Mouse (Mus musculus) liver, embryonic 14.5 days (tissue): Measurements from ENCODE around the gene Baiap2l1. TPM values are rescaled to one million over a fixed set of nuclear protein-coding genes. Genes with fewer than 3 reads are reported as not detected.

Source experiments
- ATAC-seq: fragments of 200-750 bp; cut with Nextera tagmentation; 2 replicates; pipeline ENCODE4 v1.8.0; 2017; ENCODE audit warnings: moderate number of reproducible peaks, mild to moderate bottlenecking, moderate library complexity; ENCODE audit not compliant: insufficient read depth
- DNase-seq, 3 experiments: peaks; one replicate each; pipeline ENCODE4 v3.0.0-alpha.2; 2012 to 2013; ENCODE audit warnings: low read depth in 3 of 3, low spot score in 3 of 3
- H3K27ac ChIP-seq: fragments of 300-500 bp; sonication (generic); 2 replicates; pipeline ENCODE4 v1.5.1; 2014; ENCODE audit warnings: moderate library complexity, mild to moderate bottlenecking, control low read depth, inconsistent platforms
- H3K27me3 ChIP-seq: fragments of 300-500 bp; sonication (generic); 2 replicates; pipeline ENCODE4 v1.6.1; 2014; ENCODE audit warnings: mild to moderate bottlenecking, low read length, moderate library complexity; ENCODE audit not compliant: control insufficient read depth, insufficient read depth
- H3K36me3 ChIP-seq: fragments of 300-500 bp; sonication (generic); replicated peaks from 2 replicates; pipeline ENCODE4 v1.6.1; 2014; ENCODE audit warnings: low read depth; ENCODE audit not compliant: control insufficient read depth, insufficient read depth
- H3K4me1 ChIP-seq, 2 experiments: fragments of 200-500 bp in 1 of 2; fragments of 300-500 bp in 1 of 2; sonication (generic) in 1 of 2; replicated peaks; 2 replicates each; pipeline ENCODE4 v1.6.1; 2012 to 2014; ENCODE audit warnings: antibody characterized with exemption in 1 of 2, inconsistent platforms in 1 of 2, low read length in 1 of 2; ENCODE audit not compliant: control insufficient read depth in 2 of 2, insufficient read depth in 2 of 2
- H3K4me2 ChIP-seq: fragments of 300-500 bp; sonication (generic); 2 replicates; pipeline ENCODE4 v1.6.1; 2014; ENCODE audit warnings: low read depth, mild to moderate bottlenecking, control low read depth, moderate library complexity
- H3K4me3 ChIP-seq, 2 experiments: fragments of 200-500 bp in 1 of 2; fragments of 300-500 bp in 1 of 2; sonication (generic) in 1 of 2; 2 replicates each; pipeline ENCODE4 v1.5.1; 2012 to 2014; ENCODE audit warnings: low read depth in 2 of 2, low read length in 2 of 2, mild to moderate bottlenecking in 2 of 2, control low read depth in 1 of 2, inconsistent platforms in 1 of 2, moderate library complexity in 1 of 2; ENCODE audit not compliant: insufficient read depth in 1 of 2
- H3K9ac ChIP-seq: fragments of 300-500 bp; sonication (generic); replicated peaks from 2 replicates; pipeline ENCODE4 v1.6.1; 2014; ENCODE audit warnings: mild to moderate bottlenecking, control low read depth, moderate library complexity
- H3K9me3 ChIP-seq: fragments of 300-500 bp; sonication (generic); 2 replicates; pipeline ENCODE4 v1.6.1; 2016; ENCODE audit warnings: low read length, mixed read lengths; ENCODE audit not compliant: control insufficient read depth
- CTCF ChIP-seq: IDR thresholded peaks from 2 replicates; pipeline ENCODE4 v1.5.1; 2016; ENCODE audit warnings: antibody characterized with exemption, low read depth, control low read depth
- EP300 ChIP-seq: IDR thresholded peaks from 2 replicates; pipeline ENCODE4 v1.6.1; 2016; ENCODE audit warnings: antibody characterized with exemption, low read depth
- WGBS: fragments of 180-500 bp; shearing (Covaris S2); extraction: QIAGEN DNeasy Blood & Tissue Kit; methylation state at CpG from one replicate; pipeline ENCODE4 v1.1.7; 2014; ENCODE audit not compliant: insufficient replicate concordance; 5-methylcytosine and 5-hydroxymethylcytosine counted together
- polyA plus RNA-seq, 2 experiments: library from polyadenylated mRNA; depleted of rRNA in 1 of 2; stranded (reverse) in 1 of 2; unstranded in 1 of 2; fragments of >200 nt; fragmentation: Nextera tagmentation in 1 of 2; extraction: Ambion mirVana in 1 of 2; gene quantifications; 2 replicates each; pipeline versions ENCODE4 v1.2.1 to v1.2.3; 2012 to 2014

Gene Baiap2l1
- 1.8 and 2.4 TPM in 2 replicates for polyA plus RNA-seq (2012; rRNA removed)
- 3.5 and 3.8 TPM in 2 replicates for polyA plus RNA-seq (2014; fragmentation: Nextera tagmentation; extraction: Ambion mirVana)

- peak; percentile 87 for ATAC-seq
These were observed at the start of gene Baiap2l1 for GRCm38 (mm10) chr5:144357881-144358591. TSS of gene Baiap2l1 (minus strand) at chr5:144358112.

GRCm38 (mm10) chr5:144406256-144406655 is 48.3 kb upstream of the Baiap2l1 start:
- no peak overlapping the region for H3K9ac ChIP-seq
- H3K36me3 ChIP-seq = no peaks in the 10 kb centered on the region
- no peak overlapping the region for H3K27ac ChIP-seq
- 66% methylated on average over 11 of the region's 11 CpGs for WGBS
- no peak for DNase-seq
- no peak overlapping the region for H3K4me3 ChIP-seq
- no peaks in the 10 kb centered on the region for H3K9me3 ChIP-seq
- ATAC-seq = no peak
- TF ChIP-seq EP300 (no peak), CTCF (no peak)
- no peak overlapping the region for H3K4me2 ChIP-seq
- no peaks in the 10 kb centered on the region for H3K4me1 ChIP-seq
- no peaks in the 10 kb centered on the region for H3K27me3 ChIP-seq

More at GRCm38 (mm10) chr5:144357881-144358591, at the start of gene Baiap2l1:
- TF ChIP-seq CTCF = no peak
- no peak for TF ChIP-seq EP300
- Histone ChIP-seq H3K4me1 (no peaks in the 10 kb centered on the region; a peak in 1 of 4 replicates), H3K4me3 (peak within 1 kb of the TSS; percentile 53 to 55), H3K9ac (0 out of 2 replicates have a peak within 1 kb of the TSS, but pooled peaks have one; percentile 20), H3K4me2 (peak within 1 kb of the TSS; percentile 63), H3K27me3 (peaks cover 18% of the 10 kb centered on the region), H3K27ac (no peak within 1 kb of the TSS), H3K36me3 (no peaks in the 10 kb centered on the region), H3K9me3 (no peaks in the 10 kb centered on the region)
- peak; percentile 54 to 63 (median 56) for DNase-seq
- under 1% methylated on average over 59 of the region's 60 CpGs for WGBS

GRCm38 (mm10) chr5:144400821-144401220 is 42.9 kb upstream of the Baiap2l1 start:
- no peak for DNase-seq
- Histone ChIP-seq H3K4me1 (no peaks in the 10 kb centered on the region), H3K27ac (no peak overlapping the region), H3K27me3 (no peaks in the 10 kb centered on the region), H3K9ac (no peak overlapping the region), H3K9me3 (no peaks in the 10 kb centered on the region), H3K4me2 (no peak overlapping the region), H3K4me3 (no peak overlapping the region), H3K36me3 (no peaks in the 10 kb centered on the region)
- no peak for ATAC-seq
- 57% methylated on average over 5 of the region's 5 CpGs for WGBS
- TF ChIP-seq EP300 (no peak), CTCF (no peak)

- no peak overlapping the region for H3K4me2 ChIP-seq
- TF ChIP-seq EP300 = no peak
- TF ChIP-seq CTCF = no peak
- no peaks in the 10 kb centered on the region for H3K36me3 ChIP-seq
- H3K9me3 ChIP-seq = no peaks in the 10 kb centered on the region
- no peaks in the 10 kb centered on the region for H3K27me3 ChIP-seq
- no peak overlapping the region for H3K4me3 ChIP-seq
- no peaks in the 10 kb centered on the region for H3K4me1 ChIP-seq
- no peak overlapping the region for H3K9ac ChIP-seq
- no peak for DNase-seq
- WGBS = 18% methylated on average over 8 of the region's 9 CpGs
- no peak for ATAC-seq
- H3K27ac ChIP-seq = no peak overlapping the region
These were observed 39.7 kb upstream of the Baiap2l1 start for GRCm38 (mm10) chr5:144397566-144397965.

- Histone ChIP-seq H3K4me3 (no peak overlapping the region), H3K36me3 (no peaks in the 10 kb centered on the region), H3K9me3 (no peaks in the 10 kb centered on the region), H3K27ac (no peak overlapping the region), H3K27me3 (no peaks in the 10 kb centered on the region), H3K4me2 (no peak overlapping the region), H3K9ac (no peak overlapping the region), H3K4me1 (no peaks in the 10 kb centered on the region)
- ATAC-seq = no peak
- TF ChIP-seq EP300 = no peak
- no peak for TF ChIP-seq CTCF
- DNase-seq = no peak
- WGBS = 60% methylated on average over 2 of the region's 2 CpGs
These were observed 36.2 kb upstream of the Baiap2l1 start for GRCm38 (mm10) chr5:144394142-144394541.
